ENCODE assay signal across 8 mouse cellular contexts in the genomic region with DNA sequence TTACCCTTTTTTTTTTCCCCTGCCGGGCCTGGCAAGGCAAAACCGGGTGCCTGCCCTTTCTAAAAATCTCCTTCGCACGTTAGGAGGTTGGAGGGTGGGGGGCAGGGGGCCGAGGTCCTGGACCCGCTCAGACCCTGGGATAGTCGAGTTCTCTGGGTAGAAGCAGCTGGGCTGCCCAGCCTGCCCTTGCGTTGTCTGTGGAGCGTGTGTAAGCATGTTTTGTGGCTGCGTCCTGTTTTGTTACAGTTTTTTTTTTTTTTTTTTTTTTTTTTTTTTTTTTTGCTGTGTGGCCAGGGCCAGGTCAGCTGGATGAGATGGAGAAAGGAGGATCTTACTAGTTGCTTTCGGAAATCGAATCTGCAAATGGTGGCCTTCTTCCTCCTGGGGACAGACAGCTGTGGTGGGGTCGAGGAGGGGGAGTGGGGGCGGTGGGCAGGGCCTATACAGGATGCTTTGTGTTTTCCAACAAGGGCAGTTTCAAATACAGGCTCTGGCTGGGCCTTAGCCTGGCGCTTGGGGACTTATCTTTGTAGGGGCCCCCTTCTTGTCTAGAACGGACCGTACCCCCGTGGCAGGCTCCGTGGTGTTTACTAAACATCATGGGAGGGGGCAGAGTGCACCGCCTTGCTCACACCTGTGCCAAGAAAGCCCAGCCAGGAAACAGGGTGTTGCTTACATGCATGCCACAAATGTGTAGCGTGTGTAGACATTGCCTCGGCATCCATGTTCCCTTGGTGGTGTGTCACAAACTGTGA. TPM values are rescaled to one million over a fixed set of nuclear protein-coding genes. Genes with fewer than 3 reads are reported as not detected.
A peak's percentile ranks its signal among the peaks of the same experiment; 100 is the strongest.
DNase-seq lines count a peak whose midpoint lies in the region; ATAC-seq lines count a peak whose summit lies in the region.

No protein-coding gene starts in this region.

- peak; percentile 55 for DNase-seq in urinary bladder, postnatal 14 days (ENCODE audit: low spot score)
- DNase-seq in urinary bladder, postnatal 10 days (ENCODE audit: low spot score): no peak
- DNase-seq in heart, postnatal 10 days: peak; percentile 41 to 54
- peak; percentile 56 to 60 for DNase-seq in kidney, postnatal 36 days
- peak; percentile 55 to 68 for DNase-seq in thymus, adult 18-20 months
- DNase-seq in frontal cortex, postnatal 14 days (ENCODE audit: low spot score in 2 of 2): no peak

- peak overlapping the region; percentile 93 for H3K9ac ChIP-seq in embryonic facial prominence, embryonic 12.5 days
- H3K9ac ChIP-seq in midbrain, embryonic 12.5 days (replicated peaks): peak overlapping the region; percentile 84

- H3K4me3 ChIP-seq in embryonic facial prominence, embryonic 12.5 days: peak overlapping the region; percentile 92
- H3K4me3 ChIP-seq in midbrain, embryonic 12.5 days: peak overlapping the region; percentile 75

- 7% methylated on average over 22 of the region's 22 CpGs for WGBS in embryonic facial prominence, embryonic 12.5 days
- 5% methylated on average over 21 of the region's 22 CpGs for WGBS in midbrain, embryonic 12.5 days

- intact Hi-C loops in heart, postnatal 10 days (cut with DNase I): loop anchor here (2.0 kb wide), 1 partner anchor 33 kb away; no protein-coding TSS in a partner anchor

- no peaks in the 10 kb centered on the region for H3K9me3 ChIP-seq in embryonic facial prominence, embryonic 12.5 days
- H3K9me3 ChIP-seq in midbrain, embryonic 12.5 days: no peaks in the 10 kb centered on the region

- peaks cover 46% of the 10 kb centered on the region for H3K4me1 ChIP-seq in embryonic facial prominence, embryonic 12.5 days
- H3K4me1 ChIP-seq in midbrain, embryonic 12.5 days: peaks cover 44% of the 10 kb centered on the region

- no peaks in the 10 kb centered on the region for H3K27me3 ChIP-seq in embryonic facial prominence, embryonic 12.5 days
- H3K27me3 ChIP-seq in midbrain, embryonic 12.5 days: no peaks in the 10 kb centered on the region

- no peak for ATAC-seq in embryonic facial prominence, embryonic 12.5 days (ENCODE audit: insufficient number of reproducible peaks, insufficient read depth, low FRiP score, low TSS enrichment)
- ATAC-seq in midbrain, embryonic 12.5 days (ENCODE audit: low FRiP score, low read depth): peak; percentile 25; the same call in 1 of the 2 replicates

- peak overlapping the region; percentile 88 for H3K27ac ChIP-seq in embryonic facial prominence, embryonic 12.5 days
- H3K27ac ChIP-seq in midbrain, embryonic 12.5 days (replicated peaks): peak overlapping the region; percentile 88

- no peaks in the 10 kb centered on the region for H3K36me3 ChIP-seq in embryonic facial prominence, embryonic 12.5 days
- no peaks in the 10 kb centered on the region for H3K36me3 ChIP-seq in midbrain, embryonic 12.5 days

- peak overlapping the region; percentile 81 for H3K4me2 ChIP-seq in embryonic facial prominence, embryonic 12.5 days (replicated peaks)
- H3K4me2 ChIP-seq in midbrain, embryonic 12.5 days (replicated peaks): peak overlapping the region; percentile 77

RNA-seq across cellular contexts. Expression of gene Cmip, which starts 1.1 kb away (rescaled TPM):
- 16.8 and 27.4 TPM in 2 replicates for polyA plus RNA-seq in embryonic facial prominence, embryonic 12.5 days (2016; fragmentation: Nextera tagmentation; extraction: Ambion mirVana)
- 10 to 100 TPM; 32.8 to 38.5 TPM for total RNA-seq in heart, postnatal 10 days (2021)
- 30.0 and 33.0 TPM in 2 replicates for polyA plus RNA-seq in midbrain, embryonic 12.5 days (2016; fragmentation: Nextera tagmentation; extraction: Ambion mirVana)

Comparison
In these comparisons a context has a peak if more than half of its experiments do, and no peak if none do; other contexts are left out.
1. DNase-seq: peak in urinary bladder, postnatal 14 days (single experiment), heart, postnatal 10 days (2 of 2), kidney, postnatal 36 days (2 of 2) and thymus, adult 18-20 months (2 of 2); none in urinary bladder, postnatal 10 days (single experiment) and frontal cortex, postnatal 14 days (0 of 2).